Mouse (Mus musculus): Measurements from ENCODE around the gene Rtn1. TPM values are rescaled to one million over a fixed set of nuclear protein-coding genes. Genes with fewer than 3 reads are reported as not detected.

Rtn1 gene
- 2.8 and 2.9 TPM in 2 replicates for polyA plus RNA-seq (2012; rRNA removed)

- DNase-seq (ENCODE audit: low spot score), result no peak
These were observed at the start of gene Rtn1 for GRCm38 (mm10) chr12:72408954-72409353. Rtn1 (minus strand) TSS chr12:72409054.

GRCm38 (mm10) chr12:72453941-72454340 is 45.1 kb upstream of the Rtn1 start:
- no peak for DNase-seq (ENCODE audit: low spot score)

GRCm38 (mm10) chr12:72441839-72442576 is 33.2 kb upstream of the Rtn1 start, which contains the start of gene Lrrc9:
Lrrc9 (plus strand) TSS chr12:72441866.
- DNase-seq (ENCODE audit: low spot score), result no peak

- DNase-seq (ENCODE audit: low spot score), result no peak
These were observed 30.2 kb upstream of the Rtn1 start for GRCm38 (mm10) chr12:72438961-72439480.

GRCm38 (mm10) chr12:72437676-72438341 is 29.0 kb upstream of the Rtn1 start:
- no peak for DNase-seq (ENCODE audit: low spot score)

- DNase-seq (ENCODE audit: low spot score), result no peak
These were observed 24.5 kb upstream of the Rtn1 start for GRCm38 (mm10) chr12:72433241-72433865.

GRCm38 (mm10) chr12:72432209-72432608 is 23.4 kb upstream of the Rtn1 start:
- DNase-seq (ENCODE audit: low spot score), result no peak

GRCm38 (mm10) chr12:72427722-72428126 is 18.9 kb upstream of the Rtn1 start:
- peak; percentile 39 for DNase-seq (ENCODE audit: low spot score)

- DNase-seq (ENCODE audit: low spot score), result no peak
These were observed 13.8 kb upstream of the Rtn1 start for GRCm38 (mm10) chr12:72422681-72423080.

- no peak for DNase-seq (ENCODE audit: low spot score)
These were observed 8.9 kb upstream of the Rtn1 start for GRCm38 (mm10) chr12:72417762-72418161.

GRCm38 (mm10) chr12:72408111-72408891 is 553 bp downstream of the Rtn1 start:
- DNase-seq (ENCODE audit: low spot score), result peak; percentile 32

GRCm38 (mm10) chr12:72407721-72408110 is 1.1 kb downstream of the Rtn1 start:
- no peak for DNase-seq (ENCODE audit: low spot score)

- no peak for DNase-seq (ENCODE audit: low spot score)
These were observed 1.7 kb downstream of the Rtn1 start for GRCm38 (mm10) chr12:72407146-72407545.

- DNase-seq (ENCODE audit: low spot score), result no peak
These were observed 3.8 kb downstream of the Rtn1 start for GRCm38 (mm10) chr12:72405031-72405430.

GRCm38 (mm10) chr12:72393046-72393805 is 15.6 kb downstream of the Rtn1 start:
- no peak for DNase-seq (ENCODE audit: low spot score)

- no peak for DNase-seq (ENCODE audit: low spot score)
These were observed 18.5 kb downstream of the Rtn1 start for GRCm38 (mm10) chr12:72390346-72390745.

GRCm38 (mm10) chr12:72389377-72390103 is 19.3 kb downstream of the Rtn1 start:
- DNase-seq (ENCODE audit: low spot score), result no peak

GRCm38 (mm10) chr12:72388835-72389234 is 20.0 kb downstream of the Rtn1 start:
- DNase-seq (ENCODE audit: low spot score), result no peak

GRCm38 (mm10) chr12:72388135-72388534 is 20.7 kb downstream of the Rtn1 start:
- no peak for DNase-seq (ENCODE audit: low spot score)

GRCm38 (mm10) chr12:72376309-72376708 is 32.5 kb downstream of the Rtn1 start:
- no peak for DNase-seq (ENCODE audit: low spot score)
